Mouse (Mus musculus) lung, embryonic 14.5 days (tissue): ENCODE measurements around the gene Ap5z1. TPM values are rescaled to one million over a fixed set of nuclear protein-coding genes. Genes with fewer than 3 reads are reported as not detected.

Experiments used
- ATAC-seq: fragments of 200-750 bp; cut with Nextera tagmentation; 2 replicates; pipeline ENCODE4 v1.8.0; 2017; ENCODE audit warnings: mild to moderate bottlenecking, moderate TSS enrichment, moderate library complexity; ENCODE audit not compliant: insufficient read depth
- DNase-seq: peaks from one replicate; pipeline ENCODE4 v3.0.0-alpha.2; 2015
- H3K27ac ChIP-seq: fragments of 300-500 bp; sonication (generic); 2 replicates; pipeline ENCODE4 v1.5.1; 2014; ENCODE audit warnings: low read depth, mild to moderate bottlenecking, moderate library complexity
- H3K27me3 ChIP-seq: fragments of 300-500 bp; sonication (generic); 2 replicates; pipeline ENCODE4 v1.6.1; 2014; ENCODE audit warnings: low read length, control low read depth; ENCODE audit not compliant: insufficient read depth
- H3K36me3 ChIP-seq: fragments of 300-500 bp; sonication (generic); 2 replicates; pipeline ENCODE4 v1.6.1; 2014; ENCODE audit warnings: control low read depth; ENCODE audit not compliant: insufficient read depth
- H3K4me1 ChIP-seq: fragments of 300-500 bp; sonication (generic); 2 replicates; pipeline ENCODE4 v1.6.1; 2014; ENCODE audit warnings: antibody characterized with exemption, control low read depth; ENCODE audit not compliant: insufficient read depth
- H3K4me2 ChIP-seq: fragments of 300-500 bp; sonication (generic); 2 replicates; pipeline ENCODE4 v1.6.1; 2014; ENCODE audit warnings: mild to moderate bottlenecking
- H3K4me3 ChIP-seq: fragments of 300-500 bp; sonication (generic); 2 replicates; pipeline ENCODE4 v1.5.1; 2014; ENCODE audit warnings: low read depth, low read length
- H3K9ac ChIP-seq: fragments of 300-500 bp; sonication (generic); 2 replicates; pipeline ENCODE4 v1.6.1; 2014
- H3K9me3 ChIP-seq: fragments of 300-500 bp; sonication (generic); 2 replicates; pipeline ENCODE4 v1.6.1; 2016; ENCODE audit warnings: low read depth, low read length, control low read depth
- CTCF ChIP-seq: IDR thresholded peaks from 2 replicates; pipeline ENCODE4 v1.5.1; 2016; ENCODE audit warnings: antibody characterized with exemption, low read depth
- WGBS: fragments of 180-500 bp; shearing (Covaris S2); extraction: QIAGEN DNeasy Blood & Tissue Kit; methylation state at CpG from one replicate; pipeline ENCODE4 v1.1.7; 2014; 5-methylcytosine and 5-hydroxymethylcytosine counted together
- polyA plus RNA-seq: library from polyadenylated mRNA; unstranded; fragments of >200 nt; fragmentation: Nextera tagmentation; extraction: Ambion mirVana; gene quantifications from 2 replicates; pipeline ENCODE4 v1.2.1, GENCODE M21; 2014

The Ap5z1 gene
- polyA plus RNA-seq, 1 experiment from 2014 or later, result 9.9 TPM

DNA sequence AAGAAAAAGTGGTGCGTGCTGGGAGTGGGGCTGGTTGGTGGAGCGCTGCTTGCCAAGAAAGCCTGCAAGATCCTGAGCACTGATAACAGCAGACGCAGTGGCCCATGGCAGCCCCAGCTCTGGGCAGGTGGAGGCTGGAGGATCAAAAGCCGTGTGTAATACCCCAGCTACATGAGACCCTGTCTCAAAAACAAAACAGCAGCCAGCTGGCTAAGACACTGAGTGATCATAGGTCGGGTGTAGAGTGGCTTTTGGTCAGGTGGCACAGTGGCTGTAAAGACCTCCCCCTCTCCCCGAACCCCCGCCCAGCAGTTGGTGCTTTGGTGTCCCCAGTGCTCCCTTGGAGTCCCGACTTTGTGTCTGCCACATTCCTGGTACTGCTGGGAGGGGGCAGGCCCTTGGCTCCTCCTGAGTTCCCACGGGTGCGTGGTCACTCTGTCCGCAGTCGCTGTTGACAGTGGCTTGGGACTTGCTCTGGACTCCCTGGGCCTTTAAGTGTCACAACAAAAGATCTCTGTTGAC lies 23.8 kb upstream of the Ap5z1 start:
- H3K4me1 ChIP-seq, result peaks cover 24% of the 10 kb centered on the region
- peak overlapping the region; percentile 28; the same call in 1 of the 2 replicates for H3K9ac ChIP-seq
- 5% methylated on average over 12 of the region's 12 CpGs for WGBS
- no peaks in the 10 kb centered on the region for H3K27me3 ChIP-seq
- TF ChIP-seq CTCF, result no peak
- DNase-seq (peak; percentile 56), ATAC-seq (peak; percentile 69)
- H3K4me2 ChIP-seq, result peak overlapping the region; percentile 64
- H3K9me3 ChIP-seq, result no peaks in the 10 kb centered on the region
- H3K36me3 ChIP-seq, result peaks cover 27% of the 10 kb centered on the region
- peak overlapping the region; percentile 95 for H3K27ac ChIP-seq
- H3K4me3 ChIP-seq, result peak overlapping the region; percentile 25

DNA sequence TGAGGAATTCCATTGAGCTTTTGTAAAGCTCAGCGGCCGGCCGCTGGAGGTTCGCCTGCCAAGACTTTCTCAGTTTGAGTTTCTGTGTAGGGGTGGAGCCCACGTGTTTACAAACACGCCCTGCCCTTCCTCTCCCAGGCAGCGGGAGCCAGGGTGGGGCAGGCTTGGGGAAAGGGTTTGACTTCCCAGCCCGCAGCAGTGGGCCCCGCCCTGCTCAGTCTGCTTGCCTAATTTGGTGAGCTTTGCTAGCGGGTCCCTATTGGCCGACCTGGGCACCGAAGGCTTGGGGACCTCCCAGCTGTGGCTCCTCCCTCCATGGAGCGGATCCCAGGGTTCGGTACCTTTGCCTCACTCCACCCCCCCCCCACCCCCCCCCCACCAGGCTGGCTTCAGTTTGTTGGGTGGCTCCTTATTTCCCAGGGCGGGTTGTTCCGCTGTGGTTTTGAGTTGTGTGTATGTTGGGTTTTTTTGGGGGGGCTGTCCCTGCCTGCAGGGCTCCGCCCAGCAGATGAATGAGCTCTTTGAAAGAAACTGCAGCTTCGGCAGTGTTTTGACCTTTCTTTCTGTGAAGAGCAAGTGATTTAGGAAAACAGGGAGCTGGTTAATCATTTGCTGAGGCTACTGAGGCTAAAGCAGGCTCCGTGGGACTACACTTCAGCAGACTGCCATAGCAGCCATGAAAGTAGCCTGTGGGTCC lies 23.1 kb upstream of the Ap5z1 start:
- H3K27ac ChIP-seq, result peak overlapping the region; percentile 95
- no peaks in the 10 kb centered on the region for H3K27me3 ChIP-seq
- no peak for TF ChIP-seq CTCF
- peak overlapping the region; percentile 64 for H3K4me2 ChIP-seq
- 0% methylated on average over 19 of the region's 19 CpGs for WGBS
- H3K9ac ChIP-seq, result peak overlapping the region; percentile 48
- peaks cover 25% of the 10 kb centered on the region for H3K4me1 ChIP-seq
- H3K9me3 ChIP-seq, result no peaks in the 10 kb centered on the region
- H3K36me3 ChIP-seq, result peaks cover 21% of the 10 kb centered on the region
- ATAC-seq (peak; percentile 97), DNase-seq (peak; percentile 98)
- peak overlapping the region; percentile 25 for H3K4me3 ChIP-seq

DNA sequence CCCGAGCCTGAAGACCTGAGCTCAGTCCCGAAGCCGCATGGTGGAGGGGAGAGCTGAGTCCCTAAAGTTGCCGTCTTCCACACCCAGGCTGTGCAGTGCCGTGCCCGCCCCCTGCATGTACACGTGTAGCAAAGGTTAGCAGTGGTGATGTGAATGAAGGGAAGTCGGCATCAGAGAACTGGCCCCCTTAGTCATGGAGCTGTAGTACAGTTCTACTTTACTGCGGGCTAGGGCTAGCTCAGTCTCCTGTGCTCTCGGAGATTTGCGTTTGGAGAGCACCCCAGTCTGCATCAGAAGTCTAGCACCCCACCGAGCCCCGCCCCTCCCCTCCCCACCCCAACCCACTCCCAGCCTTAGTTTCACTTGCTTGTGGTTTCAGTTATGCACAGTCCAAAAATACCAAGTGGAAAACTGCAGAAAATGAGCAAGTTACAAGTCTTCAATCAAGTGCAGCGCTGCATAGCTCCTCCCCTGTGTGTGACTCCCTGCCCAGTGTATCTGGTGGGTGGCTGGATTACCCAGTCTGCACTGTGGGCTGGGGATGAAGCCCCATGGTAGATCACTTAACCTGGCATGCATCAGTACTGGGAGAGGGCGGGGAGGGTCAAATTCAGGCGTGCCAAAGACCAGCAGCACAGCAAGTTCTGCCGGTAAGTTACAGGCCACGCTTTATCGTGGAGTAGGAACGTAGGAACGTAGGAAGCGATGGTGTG lies 22.3 kb upstream of the Ap5z1 start:
- no peak for ATAC-seq
- peak overlapping the region; percentile 25 for H3K4me3 ChIP-seq
- peaks cover 13% of the 10 kb centered on the region; the same call in 1 of the 2 replicates for H3K36me3 ChIP-seq
- H3K4me1 ChIP-seq, result peaks cover 25% of the 10 kb centered on the region
- H3K27me3 ChIP-seq, result no peaks in the 10 kb centered on the region
- 47% methylated on average over 22 of the region's 22 CpGs for WGBS
- DNase-seq, result no peak
- no peak for TF ChIP-seq CTCF
- H3K4me2 ChIP-seq, result peak overlapping the region; percentile 64
- H3K9ac ChIP-seq, result peak overlapping the region; percentile 48
- H3K9me3 ChIP-seq, result no peaks in the 10 kb centered on the region
- peak overlapping the region; percentile 95 for H3K27ac ChIP-seq

DNA sequence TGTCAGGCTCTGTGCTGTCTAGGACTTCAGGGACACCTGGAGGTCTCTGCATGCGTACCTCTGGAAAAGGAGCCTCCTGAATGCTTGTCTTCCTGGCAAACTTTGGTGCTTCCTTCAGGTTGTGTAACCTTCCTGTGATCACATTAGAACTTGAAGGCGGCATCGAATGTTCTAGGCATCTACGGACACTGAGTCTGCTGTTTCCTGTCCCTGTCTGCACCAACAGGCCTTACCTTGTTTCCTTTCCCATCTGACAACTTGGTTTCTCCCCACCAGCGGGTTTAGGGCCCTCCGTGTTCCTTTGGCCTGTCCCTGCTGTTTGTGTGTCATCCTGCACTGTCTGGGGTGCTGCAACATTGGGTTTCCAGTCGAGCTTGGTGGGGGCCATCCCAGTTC lies 21.7 kb upstream of the Ap5z1 start:
- ATAC-seq, result no peak
- Histone ChIP-seq H3K4me2 (peak overlapping the region; percentile 64; the same call in 1 of the 2 replicates), H3K27me3 (no peaks in the 10 kb centered on the region), H3K4me3 (no peak overlapping the region), H3K27ac (peak overlapping the region; percentile 95; the same call in 1 of the 2 replicates), H3K36me3 (peaks cover 13% of the 10 kb centered on the region; the same call in 1 of the 2 replicates), H3K4me1 (peaks cover 25% of the 10 kb centered on the region), H3K9ac (no peak overlapping the region), H3K9me3 (no peaks in the 10 kb centered on the region)
- DNase-seq, result no peak
- TF ChIP-seq CTCF, result no peak
- WGBS, result 74% methylated on average over 7 of the region's 7 CpGs

DNA sequence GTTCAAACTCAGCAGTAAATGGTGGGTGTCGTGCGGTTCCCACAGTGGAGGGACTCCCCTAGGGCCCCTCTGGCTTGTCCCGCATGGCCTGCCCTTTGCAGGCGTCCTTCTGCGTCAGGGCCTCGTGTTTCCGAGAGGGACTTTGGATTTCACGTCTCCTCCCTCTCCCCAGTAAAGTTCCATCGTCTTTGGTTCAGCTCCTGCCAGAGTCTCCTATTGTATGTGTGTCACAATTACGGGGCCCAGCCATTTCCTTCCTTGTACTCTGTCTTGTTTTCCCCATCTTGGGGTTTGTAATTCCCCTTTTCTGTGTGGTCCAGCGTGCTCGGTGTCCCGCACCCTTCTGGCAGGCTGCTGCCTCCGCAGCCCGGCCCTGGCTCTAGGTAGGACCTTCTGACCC lies 20.2 kb upstream of the Ap5z1 start:
- H3K27me3 ChIP-seq, result no peaks in the 10 kb centered on the region
- H3K27ac ChIP-seq, result no peak overlapping the region
- no peak overlapping the region for H3K4me2 ChIP-seq
- peaks cover 25% of the 10 kb centered on the region for H3K4me1 ChIP-seq
- no peak overlapping the region for H3K4me3 ChIP-seq
- H3K9me3 ChIP-seq, result no peaks in the 10 kb centered on the region
- H3K9ac ChIP-seq, result no peak overlapping the region
- TF ChIP-seq CTCF, result no peak
- ATAC-seq (no peak), DNase-seq (peak; percentile 16)
- WGBS, result 74% methylated on average over 15 of the region's 15 CpGs
- 0 out of 2 replicates have a peak, but pooled peaks cover 4% of the 10 kb centered on the region for H3K36me3 ChIP-seq

DNA sequence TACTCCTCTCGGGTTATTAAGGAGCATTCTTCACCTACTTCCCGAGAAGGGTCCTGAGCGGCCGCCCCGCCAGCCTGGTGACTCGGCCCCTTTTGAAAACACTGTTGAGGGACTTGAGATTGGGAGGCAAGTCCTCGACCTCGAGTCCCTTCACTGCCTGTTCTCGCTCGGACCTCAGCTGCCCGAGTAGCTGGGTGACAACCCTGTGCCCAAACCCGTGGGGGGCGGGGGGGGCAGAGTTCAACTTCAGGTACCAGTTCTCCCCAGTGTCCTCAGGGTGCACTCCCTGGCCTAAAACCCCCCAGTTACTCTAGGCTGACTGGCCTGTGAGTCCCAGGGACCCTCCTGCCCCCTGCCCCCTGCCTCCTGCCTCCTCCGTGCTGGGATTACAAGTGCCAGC lies 19.8 kb upstream of the Ap5z1 start:
- DNase-seq, result no peak
- Histone ChIP-seq H3K9ac (no peak overlapping the region), H3K4me1 (peaks cover 25% of the 10 kb centered on the region), H3K27ac (no peak overlapping the region; the same call in 1 of the 2 replicates), H3K36me3 (peaks cover 4% of the 10 kb centered on the region; the same call in 1 of the 2 replicates), H3K27me3 (no peaks in the 10 kb centered on the region), H3K4me2 (no peak overlapping the region), H3K4me3 (no peak overlapping the region), H3K9me3 (no peaks in the 10 kb centered on the region)
- ATAC-seq, result no peak
- 54% methylated on average over 14 of the region's 14 CpGs for WGBS
- no peak for TF ChIP-seq CTCF
